Mouse (Mus musculus): ENCODE measurements around the gene Gm12117. TPM values are rescaled to one million over a fixed set of nuclear protein-coding genes. Genes with fewer than 3 reads are reported as not detected.

The Gm12117 gene
- not detected in 2 replicates for polyA plus RNA-seq (2015; fragmentation: Nextera tagmentation; extraction: Ambion mirVana)

- Histone ChIP-seq H3K27me3 (no peaks in the 10 kb centered on the region), H3K4me2 (no peak within 1 kb of the TSS), H3K36me3 (peaks cover 10% of the 10 kb centered on the region; the same call in 1 of the 2 replicates), H3K9me3 (no peaks in the 10 kb centered on the region), H3K9ac (no peak within 1 kb of the TSS), H3K27ac (replicated peaks) (no peak within 1 kb of the TSS), H3K4me1 (replicated peaks) (no peaks in the 10 kb centered on the region), H3K4me3 (no peak within 1 kb of the TSS)
- WGBS: 90% methylated on average over 3 of the region's 3 CpGs
- ATAC-seq (ENCODE audit: low read depth): no peak
These were observed at the start of gene Gm12117 for GRCm38 (mm10) chr11:33276637-33277036. Gene Gm12117 (minus strand): TSS chr11:33276737.

DNA sequence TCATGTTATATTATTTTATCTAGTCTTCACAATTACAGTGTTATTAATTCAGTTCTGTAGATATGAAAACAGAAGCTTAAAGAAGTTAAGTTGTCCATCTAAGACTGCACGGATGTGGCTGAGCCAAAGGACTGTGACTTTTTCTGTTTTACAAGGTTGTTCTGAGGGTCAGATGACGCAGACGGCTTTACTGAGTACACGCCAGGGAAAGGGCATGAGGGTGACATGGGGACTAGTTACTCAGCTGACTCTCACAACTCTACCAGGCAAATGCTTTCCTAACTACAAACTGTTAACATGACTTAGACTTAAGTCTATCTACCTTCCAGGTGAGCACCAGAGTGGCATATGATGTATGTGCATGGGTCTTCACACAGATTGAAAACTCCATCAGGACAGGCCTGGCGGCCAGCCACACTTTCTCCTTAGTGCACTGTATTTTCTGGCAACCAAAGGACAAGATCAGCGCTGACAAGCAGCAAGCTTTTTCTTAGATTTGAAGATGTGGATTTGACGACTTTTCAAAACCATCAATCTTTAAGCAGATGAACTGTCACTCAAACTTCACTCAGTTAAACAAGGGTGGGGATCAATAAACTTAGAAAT, 42.6 kb upstream of the Gm12117 start:
- WGBS: 89% methylated on average over 7 of the region's 7 CpGs
- 0 out of 2 replicates have a peak, but pooled peaks cover 5% of the 10 kb centered on the region for H3K36me3 ChIP-seq
- no peak for ATAC-seq (ENCODE audit: low read depth)

DNA sequence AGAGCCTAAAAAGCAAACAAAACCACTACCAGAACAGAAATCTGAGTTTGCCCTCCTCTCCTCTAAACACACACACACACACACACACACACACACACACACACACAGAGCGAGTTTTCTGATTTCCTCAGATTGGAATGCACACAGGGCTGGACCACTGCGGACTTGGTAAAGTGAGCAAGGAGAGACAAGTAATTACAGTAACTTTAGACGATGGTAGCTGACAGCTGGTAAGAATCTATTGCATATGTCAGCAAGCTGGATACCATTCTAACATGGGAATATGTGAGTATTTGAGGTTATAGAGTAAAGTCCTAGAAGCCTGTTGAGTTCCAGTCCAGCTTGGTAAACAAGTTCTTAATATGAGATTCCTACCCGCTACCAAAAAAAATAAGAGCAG, 33.0 kb upstream of the Gm12117 start:
- Histone ChIP-seq H3K27me3 (no peaks in the 10 kb centered on the region), H3K4me3 (no peak overlapping the region), H3K4me1 (replicated peaks) (no peaks in the 10 kb centered on the region), H3K9ac (no peak overlapping the region), H3K9me3 (no peaks in the 10 kb centered on the region), H3K27ac (replicated peaks) (no peak overlapping the region), H3K4me2 (no peak overlapping the region), H3K36me3 (no peaks in the 10 kb centered on the region)
- no peak for ATAC-seq (ENCODE audit: low read depth)
- WGBS: 78% methylated on average over 4 of the region's 4 CpGs

More for the DNA sequence above, 42.6 kb upstream of the Gm12117 start:
- H3K4me2 ChIP-seq: no peak overlapping the region
- H3K27me3 ChIP-seq: no peaks in the 10 kb centered on the region
- no peaks in the 10 kb centered on the region for H3K4me1 ChIP-seq (replicated peaks)
- H3K9ac ChIP-seq: no peak overlapping the region
- no peaks in the 10 kb centered on the region for H3K9me3 ChIP-seq
- H3K4me3 ChIP-seq: no peak overlapping the region
- H3K27ac ChIP-seq (replicated peaks): no peak overlapping the region

DNA sequence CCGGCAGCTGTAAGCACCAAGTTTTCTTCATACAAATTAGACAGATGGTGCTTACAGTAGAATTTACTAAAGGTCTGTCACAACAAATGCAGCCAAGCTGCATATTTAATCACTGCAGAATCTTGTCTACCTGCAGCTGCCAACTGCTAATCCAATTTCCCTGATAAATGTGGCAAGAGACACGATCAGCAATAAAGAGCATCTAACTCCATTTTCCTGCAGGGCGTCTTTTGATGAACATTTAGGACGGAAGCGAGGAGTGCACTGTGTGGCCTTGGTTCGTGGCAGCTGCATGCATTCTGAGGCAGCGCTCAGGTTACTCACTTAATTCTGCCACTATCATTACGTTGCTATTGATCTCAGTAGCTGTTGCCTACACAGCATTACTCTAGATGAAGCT, 24.3 kb upstream of the Gm12117 start:
- Histone ChIP-seq H3K9ac (no peak overlapping the region), H3K4me3 (no peak overlapping the region), H3K9me3 (no peaks in the 10 kb centered on the region), H3K36me3 (no peaks in the 10 kb centered on the region), H3K4me2 (no peak overlapping the region), H3K27me3 (no peaks in the 10 kb centered on the region), H3K4me1 (replicated peaks) (peaks cover 46% of the 10 kb centered on the region), H3K27ac (replicated peaks) (peak overlapping the region; percentile 47)
- 18% methylated on average over 8 of the region's 8 CpGs for WGBS
- ATAC-seq (ENCODE audit: low read depth): peak; percentile 36; the same call in 1 of the 2 replicates

DNA sequence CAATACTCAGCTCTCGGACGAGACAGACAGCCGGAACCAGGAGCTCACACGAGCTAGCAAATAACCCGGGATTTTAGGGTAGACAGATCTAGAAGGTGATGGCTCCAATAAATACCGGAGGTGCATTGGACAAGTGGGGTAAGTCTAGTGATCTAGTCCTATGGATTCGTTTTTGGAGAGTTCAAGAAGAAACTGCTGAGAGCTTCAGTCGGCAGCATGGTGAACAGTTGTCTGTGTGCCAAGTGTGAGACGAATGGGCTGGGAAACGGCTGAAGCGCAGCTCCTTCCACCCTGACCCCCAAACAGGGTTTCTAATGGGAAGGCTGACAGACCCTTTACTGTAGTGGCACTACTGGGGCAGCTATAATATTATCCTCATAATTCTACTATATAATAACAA, 22.8 kb upstream of the Gm12117 start:
- Histone ChIP-seq H3K4me2 (peak overlapping the region; percentile 22; the same call in 1 of the 2 replicates), H3K9ac (0 out of 2 replicates have a peak overlapping the region, but pooled peaks have one; percentile 6)
- ATAC-seq (ENCODE audit: low read depth): peak; percentile 25; the same call in 1 of the 2 replicates

DNA sequence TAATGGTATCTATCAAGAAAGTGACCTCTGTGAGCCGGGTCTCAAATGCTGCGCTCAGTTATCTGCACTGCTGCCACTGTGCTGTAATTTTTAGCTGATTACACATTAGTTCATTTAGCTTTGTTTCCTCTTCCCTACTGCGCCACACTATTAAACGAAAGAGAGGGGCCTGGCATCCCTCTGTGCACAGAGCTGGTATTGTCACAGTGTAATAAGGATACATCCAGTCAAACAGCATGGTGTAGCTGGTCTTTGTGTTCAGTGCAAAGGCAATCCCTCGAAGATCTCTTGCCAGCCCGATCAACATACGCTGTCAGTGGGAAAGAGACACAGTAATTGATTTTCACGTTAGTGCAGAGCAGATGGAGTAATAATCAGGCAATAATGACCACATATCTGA, 20.6 kb upstream of the Gm12117 start:
- Histone ChIP-seq H3K9me3 (no peaks in the 10 kb centered on the region), H3K27me3 (no peaks in the 10 kb centered on the region), H3K36me3 (no peaks in the 10 kb centered on the region), H3K4me2 (no peak overlapping the region), H3K4me1 (replicated peaks) (peaks cover 46% of the 10 kb centered on the region), H3K4me3 (no peak overlapping the region), H3K27ac (replicated peaks) (peak overlapping the region; percentile 81), H3K9ac (no peak overlapping the region)
- ATAC-seq (ENCODE audit: low read depth): peak; percentile 84
- WGBS: 31% methylated on average over 8 of the region's 8 CpGs

More for the DNA sequence above, 22.8 kb upstream of the Gm12117 start:
- Histone ChIP-seq H3K36me3 (no peaks in the 10 kb centered on the region), H3K27me3 (no peaks in the 10 kb centered on the region), H3K27ac (replicated peaks) (peak overlapping the region; percentile 84), H3K4me3 (no peak overlapping the region), H3K4me1 (replicated peaks) (peaks cover 49% of the 10 kb centered on the region), H3K9me3 (no peaks in the 10 kb centered on the region)
- 35% methylated on average over 11 of the region's 11 CpGs for WGBS

DNA sequence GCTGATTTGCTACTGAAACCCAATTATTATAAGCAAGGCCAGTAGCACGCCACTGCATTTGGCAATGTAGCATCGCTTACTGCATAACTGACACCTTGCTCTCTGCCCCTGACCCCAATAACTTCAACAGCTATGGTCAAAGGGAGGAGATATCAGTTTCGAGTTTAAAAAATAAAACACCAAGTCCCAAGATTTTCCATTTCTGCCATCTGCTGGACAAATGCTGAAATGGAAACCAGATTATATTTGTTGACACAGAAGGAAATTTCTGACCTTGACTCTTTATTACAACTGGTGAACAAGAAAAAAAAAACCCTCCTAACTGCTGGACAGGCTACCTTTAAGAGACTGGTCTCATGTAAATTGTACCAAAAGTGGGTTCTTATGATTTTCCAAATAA, 18.9 kb upstream of the Gm12117 start:
- H3K4me1 ChIP-seq (replicated peaks): peaks cover 34% of the 10 kb centered on the region
- H3K4me2 ChIP-seq: no peak overlapping the region
- 49% methylated on average over 3 of the region's 3 CpGs for WGBS
- no peak for ATAC-seq (ENCODE audit: low read depth)
- H3K27ac ChIP-seq (replicated peaks): no peak overlapping the region
- H3K36me3 ChIP-seq: no peaks in the 10 kb centered on the region
- no peaks in the 10 kb centered on the region for H3K27me3 ChIP-seq
- no peak overlapping the region for H3K9ac ChIP-seq
- H3K9me3 ChIP-seq: no peaks in the 10 kb centered on the region
- H3K4me3 ChIP-seq: no peak overlapping the region

GRCm38 (mm10) chr11:33294063-33294462, 17.5 kb upstream of the Gm12117 start:
- H3K27me3 ChIP-seq: no peaks in the 10 kb centered on the region
- no peak for ATAC-seq (ENCODE audit: low read depth)

GRCm38 (mm10) chr11:33278571-33278970, 2.0 kb upstream of the Gm12117 start:
- Histone ChIP-seq H3K4me3 (no peak overlapping the region), H3K36me3 (peaks cover 10% of the 10 kb centered on the region; the same call in 1 of the 2 replicates), H3K27me3 (no peaks in the 10 kb centered on the region), H3K27ac (replicated peaks) (no peak overlapping the region), H3K9ac (no peak overlapping the region), H3K9me3 (no peaks in the 10 kb centered on the region), H3K4me2 (no peak overlapping the region), H3K4me1 (replicated peaks) (no peaks in the 10 kb centered on the region)
- no peak for ATAC-seq (ENCODE audit: low read depth)
- 97% methylated on average over 2 of the region's 2 CpGs for WGBS

More at GRCm38 (mm10) chr11:33294063-33294462, 17.5 kb upstream of the Gm12117 start:
- Histone ChIP-seq H3K4me2 (no peak overlapping the region), H3K4me1 (replicated peaks) (peaks cover 21% of the 10 kb centered on the region), H3K4me3 (no peak overlapping the region), H3K27ac (replicated peaks) (no peak overlapping the region), H3K9me3 (no peaks in the 10 kb centered on the region), H3K36me3 (no peaks in the 10 kb centered on the region), H3K9ac (no peak overlapping the region)
- WGBS: 74% methylated on average over 6 of the region's 6 CpGs

DNA sequence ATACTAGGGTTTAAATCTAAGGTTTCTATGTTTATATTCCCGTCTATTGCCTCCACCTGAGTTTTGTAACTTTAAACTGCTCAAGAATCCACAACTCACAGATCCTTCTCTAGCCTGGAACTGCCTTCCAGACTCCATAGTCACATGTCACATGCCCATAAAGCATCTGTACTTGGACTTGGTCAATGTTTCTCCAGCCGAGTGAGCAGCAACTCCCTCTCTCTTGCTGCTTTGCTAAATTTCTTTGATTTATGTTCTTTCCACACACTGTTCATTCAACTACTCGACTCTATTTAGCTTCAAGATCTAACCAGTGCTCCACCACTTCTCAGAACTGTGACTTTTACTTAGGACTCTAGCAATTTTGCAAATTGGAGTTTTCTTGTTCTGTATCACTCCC, 1.7 kb downstream of the Gm12117 start:
- Histone ChIP-seq H3K9ac (no peak overlapping the region), H3K4me1 (replicated peaks) (no peaks in the 10 kb centered on the region), H3K27me3 (no peaks in the 10 kb centered on the region), H3K9me3 (no peaks in the 10 kb centered on the region), H3K27ac (replicated peaks) (no peak overlapping the region), H3K36me3 (peaks cover 10% of the 10 kb centered on the region; the same call in 1 of the 2 replicates), H3K4me2 (no peak overlapping the region), H3K4me3 (no peak overlapping the region)
- 71% methylated on average over 3 of the region's 3 CpGs for WGBS
- ATAC-seq (ENCODE audit: low read depth): no peak

DNA sequence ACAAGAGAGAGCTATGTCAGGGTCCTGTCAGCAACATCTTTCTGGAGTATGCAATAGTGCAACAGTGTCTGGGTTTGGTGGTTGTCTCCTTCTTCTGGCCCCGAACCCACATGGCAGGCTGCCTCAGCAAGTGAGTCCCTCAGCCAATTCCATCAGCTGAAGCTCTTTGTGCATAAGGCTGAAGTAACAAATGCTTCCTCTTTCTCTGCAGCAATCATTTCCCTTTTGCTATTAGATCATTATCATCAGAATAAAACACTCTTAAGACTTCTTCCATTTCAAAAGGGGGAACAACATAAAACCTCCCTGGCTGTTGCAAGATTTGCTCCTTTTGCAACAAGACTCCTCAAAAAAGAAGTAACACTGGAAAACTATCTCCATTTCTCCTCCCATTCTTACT, 2.2 kb downstream of the Gm12117 start:
- H3K27ac ChIP-seq (replicated peaks): no peak overlapping the region
- no peaks in the 10 kb centered on the region for H3K4me1 ChIP-seq (replicated peaks)
- ATAC-seq (ENCODE audit: low read depth): no peak
- WGBS: 88% methylated on average over 1 of the region's 1 CpGs
- no peaks in the 10 kb centered on the region for H3K9me3 ChIP-seq
- no peak overlapping the region for H3K4me2 ChIP-seq
- H3K36me3 ChIP-seq: peaks cover 10% of the 10 kb centered on the region; the same call in 1 of the 2 replicates
- H3K9ac ChIP-seq: no peak overlapping the region
- H3K4me3 ChIP-seq: no peak overlapping the region
- no peaks in the 10 kb centered on the region for H3K27me3 ChIP-seq

DNA sequence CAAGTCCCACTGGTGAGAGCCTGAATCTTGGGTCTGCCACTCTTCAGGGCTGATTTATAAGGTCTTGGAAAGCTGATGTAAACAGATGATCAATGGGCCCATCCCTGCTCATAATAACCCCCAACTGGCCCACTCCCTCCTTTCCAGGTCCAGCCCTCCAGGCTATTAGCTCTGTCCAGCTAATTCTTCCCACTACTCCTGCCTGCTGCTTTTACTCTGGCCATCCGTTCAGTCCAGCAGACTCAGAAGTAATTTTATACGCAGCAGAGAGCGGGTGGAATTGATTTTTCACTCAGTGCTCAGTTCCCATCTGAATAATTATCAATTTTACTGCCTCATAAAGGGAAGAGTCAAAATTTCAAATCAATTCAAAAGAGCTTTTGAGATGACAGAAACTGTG, 36.2 kb downstream of the Gm12117 start:
- Histone ChIP-seq H3K4me1 (replicated peaks) (peaks cover 14% of the 10 kb centered on the region; the same call in 1 of the 2 replicates), H3K9me3 (no peaks in the 10 kb centered on the region), H3K4me2 (no peak overlapping the region), H3K9ac (no peak overlapping the region), H3K36me3 (no peaks in the 10 kb centered on the region), H3K27ac (replicated peaks) (no peak overlapping the region; the same call in 1 of the 2 replicates), H3K27me3 (no peaks in the 10 kb centered on the region; the same call in 1 of the 2 replicates), H3K4me3 (no peak overlapping the region)
- WGBS: 34% methylated on average over 3 of the region's 3 CpGs
- peak; percentile 64; the same call in 1 of the 2 replicates for ATAC-seq (ENCODE audit: low read depth)

All from neural tube, embryonic 13.5 days (tissue).